Mouse (Mus musculus): ENCODE data around the gene Rexo4. TPM values are rescaled to one million over a fixed set of nuclear protein-coding genes. Genes with fewer than 3 reads are reported as not detected.

Rexo4 gene
- total and polyA plus RNA-seq, 3 experiments = 8.4 to 13.1 (median 11.2) TPM

GRCm38 (mm10) chr2:26919684-26920083 lies 44.5 kb downstream of the Rexo4 start:
- peaks cover 9% of the 10 kb centered on the region for H3K36me3 ChIP-seq (ENCODE audit: control insufficient read depth, insufficient read depth, low read length)
- peaks cover 9% of the 10 kb centered on the region for H3K4me1 ChIP-seq (ENCODE audit: control insufficient read depth, insufficient read depth, low read length)
- H3K4me3 ChIP-seq = no peak overlapping the region
- H3K27me3 ChIP-seq (ENCODE audit: control insufficient read depth, insufficient read depth, low read length) = no peaks in the 10 kb centered on the region
- H3K27ac ChIP-seq = no peak overlapping the region
- TF ChIP-seq EP300 (IDR thresholded peaks at IDR 0.05; ENCODE audit: insufficient read depth, low read depth, low read length) (no peak), CTCF (IDR thresholded peaks at IDR 0.05) (no peak), POLR2A (IDR thresholded peaks at IDR 0.05; ENCODE audit: insufficient read depth, low read depth, low read length) (no peak)
- 66% methylated on average over 3 of the region's 3 CpGs for WGBS
- H3K79me2 ChIP-seq (replicated peaks; ENCODE audit: control insufficient read depth, insufficient read depth, low read length) = no peaks in the 10 kb centered on the region
- DNase-seq = no peak
- H3K9ac ChIP-seq (ENCODE audit: low read depth, low read length) = no peak overlapping the region
- intact Hi-C loops (cut with DNase I) = loop anchor here (5.0 kb wide), 1 partner anchor 43 kb away; the partner anchor contains the start of gene Rexo4

- DNase-seq = no peak
- under 1% methylated on average over 13 of the region's 13 CpGs for WGBS
- Histone ChIP-seq H3K4me3 (peak overlapping the region; percentile 69), H3K27me3 (ENCODE audit: control insufficient read depth, insufficient read depth, low read length) (no peaks in the 10 kb centered on the region), H3K36me3 (ENCODE audit: control insufficient read depth, insufficient read depth, low read length) (peaks cover 9% of the 10 kb centered on the region), H3K4me1 (ENCODE audit: control insufficient read depth, insufficient read depth, low read length) (peaks cover 10% of the 10 kb centered on the region), H3K79me2 (replicated peaks; ENCODE audit: control insufficient read depth, insufficient read depth, low read length) (no peaks in the 10 kb centered on the region; the same call in 1 of the 2 replicates), H3K27ac (peak overlapping the region; percentile 83), H3K9ac (ENCODE audit: low read depth, low read length) (peak overlapping the region; percentile 70)
- TF ChIP-seq CTCF (IDR thresholded peaks at IDR 0.05) = no peak
- no peak for TF ChIP-seq EP300 (IDR thresholded peaks at IDR 0.05; ENCODE audit: insufficient read depth, low read depth, low read length)
- TF ChIP-seq POLR2A (IDR thresholded peaks at IDR 0.05; ENCODE audit: insufficient read depth, low read depth, low read length) = no peak
- intact Hi-C loops (cut with DNase I) = loop anchor here (5.0 kb wide), 1 partner anchor 46 kb away; the partner anchor contains the start of gene Rexo4
Measured at GRCm38 (mm10) chr2:26916738-26917137, 47.4 kb downstream of the Rexo4 start.

- Histone ChIP-seq H3K36me3 (ENCODE audit: control insufficient read depth, insufficient read depth, low read length) (peaks cover 7% of the 10 kb centered on the region), H3K27ac (peak within 1 kb of the TSS; percentile 83), H3K4me1 (ENCODE audit: control insufficient read depth, insufficient read depth, low read length) (peaks cover 12% of the 10 kb centered on the region), H3K4me3 (peak within 1 kb of the TSS; percentile 69), H3K79me2 (replicated peaks; ENCODE audit: control insufficient read depth, insufficient read depth, low read length) (peaks cover 2% of the 10 kb centered on the region), H3K27me3 (ENCODE audit: control insufficient read depth, insufficient read depth, low read length) (no peaks in the 10 kb centered on the region), H3K9ac (ENCODE audit: low read depth, low read length) (peak within 1 kb of the TSS; percentile 70)
- DNase-seq = peak; percentile 85 to 87
- 2% methylated on average over 47 of the region's 47 CpGs for WGBS
- intact Hi-C loops (cut with DNase I) = loop anchor here (5.0 kb wide), 1 partner anchor 46 kb away; the partner anchor contains the start of gene Rexo4
- TF ChIP-seq POLR2A (IDR thresholded peaks at IDR 0.05; ENCODE audit: insufficient read depth, low read depth, low read length) (peak; percentile 90), EP300 (IDR thresholded peaks at IDR 0.05; ENCODE audit: insufficient read depth, low read depth, low read length) (peak; percentile 72; the same call in 1 of the 2 replicates), CTCF (IDR thresholded peaks at IDR 0.05) (no peak)
Measured at GRCm38 (mm10) chr2:26915927-26916728, 48.1 kb downstream of the Rexo4 start, which contains the start of the genes Surf2 and Surf1. Surf2 (plus strand) TSS chr2:26916367. Surf1 (minus strand) TSS chr2:26916530.

- peaks cover 7% of the 10 kb centered on the region for H3K36me3 ChIP-seq (ENCODE audit: control insufficient read depth, insufficient read depth, low read length)
- no peak overlapping the region for H3K4me3 ChIP-seq
- peaks cover 12% of the 10 kb centered on the region for H3K4me1 ChIP-seq (ENCODE audit: control insufficient read depth, insufficient read depth, low read length)
- no peak overlapping the region for H3K9ac ChIP-seq (ENCODE audit: low read depth, low read length)
- H3K27ac ChIP-seq = no peak overlapping the region
- intact Hi-C loops (cut with DNase I) = no loop called here
- no peaks in the 10 kb centered on the region for H3K27me3 ChIP-seq (ENCODE audit: control insufficient read depth, insufficient read depth, low read length)
- no peak for DNase-seq
- TF ChIP-seq POLR2A (IDR thresholded peaks at IDR 0.05; ENCODE audit: insufficient read depth, low read depth, low read length) (no peak), EP300 (IDR thresholded peaks at IDR 0.05; ENCODE audit: insufficient read depth, low read depth, low read length) (no peak), CTCF (IDR thresholded peaks at IDR 0.05) (no peak)
- WGBS = 62% methylated on average over 8 of the region's 8 CpGs
- peaks cover 3% of the 10 kb centered on the region for H3K79me2 ChIP-seq (replicated peaks; ENCODE audit: control insufficient read depth, insufficient read depth, low read length)
Measured at GRCm38 (mm10) chr2:26914148-26914941, 49.8 kb downstream of the Rexo4 start.

GRCm38 (mm10) chr2:26913416-26914147 lies 50.6 kb downstream of the Rexo4 start:
- H3K4me3 ChIP-seq = no peak overlapping the region

More at GRCm38 (mm10) chr2:26913416-26914147, 50.6 kb downstream of the Rexo4 start:
- Histone ChIP-seq H3K9ac (ENCODE audit: low read depth, low read length) (no peak overlapping the region), H3K27me3 (ENCODE audit: control insufficient read depth, insufficient read depth, low read length) (no peaks in the 10 kb centered on the region), H3K79me2 (replicated peaks; ENCODE audit: control insufficient read depth, insufficient read depth, low read length) (peaks cover 5% of the 10 kb centered on the region), H3K27ac (no peak overlapping the region), H3K4me1 (ENCODE audit: control insufficient read depth, insufficient read depth, low read length) (peaks cover 14% of the 10 kb centered on the region), H3K36me3 (ENCODE audit: control insufficient read depth, insufficient read depth, low read length) (peaks cover 7% of the 10 kb centered on the region)
- intact Hi-C loops (cut with DNase I) = no loop called here
- no peak for TF ChIP-seq EP300 (IDR thresholded peaks at IDR 0.05; ENCODE audit: insufficient read depth, low read depth, low read length)
- TF ChIP-seq CTCF (IDR thresholded peaks at IDR 0.05) = no peak
- TF ChIP-seq POLR2A (IDR thresholded peaks at IDR 0.05; ENCODE audit: insufficient read depth, low read depth, low read length) = 0 out of 2 replicates have a peak, but pooled peaks have one; percentile 25
- WGBS = 70% methylated on average over 17 of the region's 17 CpGs
- DNase-seq = no peak

Measured in heart, adult 2 months (tissue).